Mouse (Mus musculus) intestine, embryonic 15.5 days (tissue): ENCODE measurements around the gene Gm17124. TPM values are rescaled to one million over a fixed set of nuclear protein-coding genes. Genes with fewer than 3 reads are reported as not detected.
"Not testable (repeated sequence)": the region's sequence is repeated elsewhere in the genome, so short reads cannot be mapped to it uniquely, and the experiment has no call there.

Experiments used
- ATAC-seq: fragments of 200-750 bp; cut with Nextera tagmentation; 2 replicates; pipeline ENCODE4 v1.8.0; 2017; ENCODE audit warnings: moderate TSS enrichment, moderate library complexity
- H3K27ac ChIP-seq: fragments of 300-500 bp; sonication (generic); 2 replicates; pipeline ENCODE4 v1.5.1; 2015; ENCODE audit warnings: mild to moderate bottlenecking, inconsistent platforms
- H3K27me3 ChIP-seq: fragments of 300-500 bp; sonication (generic); replicated peaks from 2 replicates; pipeline ENCODE4 v1.6.1; 2015; ENCODE audit warnings: inconsistent platforms
- H3K36me3 ChIP-seq: fragments of 300-500 bp; sonication (generic); 2 replicates; pipeline ENCODE4 v1.6.1; 2015; ENCODE audit warnings: inconsistent platforms
- H3K4me1 ChIP-seq: fragments of 300-500 bp; sonication (generic); replicated peaks from 2 replicates; pipeline ENCODE4 v1.6.1; 2015; ENCODE audit warnings: inconsistent platforms
- H3K4me2 ChIP-seq: fragments of 300-500 bp; sonication (generic); replicated peaks from 2 replicates; pipeline ENCODE4 v1.6.1; 2015; ENCODE audit warnings: mild to moderate bottlenecking, inconsistent platforms
- H3K4me3 ChIP-seq: fragments of 300-500 bp; sonication (generic); replicated peaks from 2 replicates; pipeline ENCODE4 v1.5.1; 2015; ENCODE audit warnings: inconsistent platforms
- H3K9ac ChIP-seq: fragments of 300-500 bp; sonication (generic); 2 replicates; pipeline ENCODE4 v1.6.1; 2015; ENCODE audit warnings: inconsistent platforms
- H3K9me3 ChIP-seq: fragments of 300-500 bp; sonication (generic); 2 replicates; pipeline ENCODE4 v1.6.1; 2016; ENCODE audit warnings: inconsistent platforms
- WGBS: fragments of 180-500 bp; shearing (Covaris S2); methylation state at CpG from one replicate; pipeline ENCODE4 v1.1.7; 2015; 5-methylcytosine and 5-hydroxymethylcytosine counted together
- polyA plus RNA-seq: library from polyadenylated mRNA; unstranded; fragments of >200 nt; fragmentation: Nextera tagmentation; extraction: Ambion mirVana; gene quantifications from 2 replicates; pipeline ENCODE4 v1.2.1, GENCODE M21; 2015

Gm17124 gene
- not detected in 2 replicates for polyA plus RNA-seq

DNA sequence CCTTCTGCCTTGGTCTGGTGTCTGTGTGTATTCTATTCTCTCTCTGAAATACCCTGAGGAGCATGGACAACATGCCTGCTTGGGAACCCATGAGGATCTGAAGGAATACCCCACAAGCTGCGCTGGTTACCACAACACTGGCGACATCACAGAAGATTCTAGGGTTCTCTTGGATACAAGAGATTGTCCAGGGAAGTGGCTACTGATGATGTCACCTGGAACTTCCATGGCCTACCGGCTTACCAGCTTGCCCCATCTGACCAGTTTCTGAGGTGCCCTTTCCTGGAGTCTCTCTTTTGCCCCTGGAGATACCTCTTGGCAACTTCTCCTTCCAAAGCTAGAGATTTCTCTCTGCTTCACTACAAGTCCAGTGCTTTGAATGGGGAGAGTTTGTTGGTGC lies at the start of gene Gm17124:
Gene Gm17124, minus strand, starts transcription at position 101 of the 400 bp plus-strand sequence.
- not testable (repeated sequence) for ATAC-seq, H3K27ac ChIP-seq, H3K36me3 ChIP-seq, H3K4me1 ChIP-seq, H3K9ac ChIP-seq, H3K4me2 ChIP-seq, H3K27me3 ChIP-seq, H3K4me3 ChIP-seq, H3K9me3 ChIP-seq
- no CpG with 5 or more reads among the region's 3 CpGs for WGBS

DNA sequence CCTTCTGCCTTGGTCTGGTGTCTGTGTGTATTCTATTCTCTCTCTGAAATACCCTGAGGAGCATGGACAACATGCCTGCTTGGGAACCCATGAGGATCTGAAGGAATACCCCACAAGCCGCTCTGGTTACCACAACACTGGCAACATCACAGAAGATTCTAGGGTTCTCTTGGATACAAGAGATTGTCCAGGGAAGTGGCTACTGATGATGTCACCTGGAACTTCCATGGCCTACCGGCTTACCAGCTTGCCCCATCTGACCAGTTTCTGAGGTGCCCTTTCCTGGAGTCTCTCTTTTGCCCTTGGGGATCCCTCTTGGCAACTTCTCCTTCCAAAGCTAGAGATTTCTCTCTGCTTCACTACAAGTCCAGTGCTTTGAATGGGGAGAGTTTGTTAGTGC lies 42.1 kb upstream of the Gm17124 start, which contains the start of gene Gm3633:
Gene Gm3633, minus strand, starts transcription at position 101 of the 400 bp plus-strand sequence.
- H3K9me3 ChIP-seq, H3K27me3 ChIP-seq, H3K4me2 ChIP-seq, H3K36me3 ChIP-seq, ATAC-seq, H3K9ac ChIP-seq, H3K4me3 ChIP-seq, H3K27ac ChIP-seq, H3K4me1 ChIP-seq: not testable (repeated sequence)
- 70% methylated on average over 1 of the region's 2 CpGs for WGBS

Other genes starting within 250 kb of the Gm17124 start
- gene Gm8005, start 160.2 kb downstream of the Gm17124 start, polyA plus RNA-seq, result not detected in 2 replicates
- not detected in 2 replicates for gene Gm8011, start 136.0 kb downstream of the Gm17124 start, polyA plus RNA-seq
- gene Gm8020, start 97.5 kb downstream of the Gm17124 start, polyA plus RNA-seq, result not detected in 2 replicates
- not detected in 2 replicates for gene Gm8024, start 75.6 kb downstream of the Gm17124 start, polyA plus RNA-seq
- not detected in 2 replicates for gene Gm3633, start 42.0 kb upstream of the Gm17124 start, polyA plus RNA-seq
- gene Gm10378, start 56.1 kb upstream of the Gm17124 start, polyA plus RNA-seq, result not detected in 2 replicates
- gene Gm3015, start 168.9 kb upstream of the Gm17124 start, polyA plus RNA-seq, result not detected in 2 replicates
- not detected in 2 replicates for gene Gm10377, start 198.1 kb upstream of the Gm17124 start, polyA plus RNA-seq